Mouse (Mus musculus): Measurements from ENCODE around the gene Aplnr. TPM values are rescaled to one million over a fixed set of nuclear protein-coding genes. Genes with fewer than 3 reads are reported as not detected.

The Aplnr gene
- 1 to 10 TPM in 1 of 2 experiments, under 1 TPM in 1; 0.42 to 1.0 TPM for total RNA-seq (2021)
- long read RNA-seq, experiment 1, partial matches to known transcripts, result 0 of 4 reads
- long read RNA-seq, experiment 1, other reads (novel, unspliced or antisense), result 0 of 4 reads
- long read RNA-seq, experiment 2, result 0 reads

- TF ChIP-seq CTCF (conservative IDR thresholded peaks at IDR 0.05), result no peak
- no peak for DNase-seq (ENCODE audit: low spot score in 2 of 2)
- H3K27ac ChIP-seq, result no peak within 1 kb of the TSS
- no peak within 1 kb of the TSS for H3K4me3 ChIP-seq
These were observed at the start of gene Aplnr for GRCm38 (mm10) chr2:85136089-85136488. Aplnr (plus strand) TSS chr2:85136225.

GRCm38 (mm10) chr2:85088716-85089646, 47.0 kb upstream of the Aplnr start:
- DNase-seq (ENCODE audit: low spot score in 2 of 2), result no peak
- H3K4me3 ChIP-seq, result no peak overlapping the region
- H3K27ac ChIP-seq, result no peak overlapping the region
- TF ChIP-seq CTCF (conservative IDR thresholded peaks at IDR 0.05), result no peak

GRCm38 (mm10) chr2:85091325-85091724, 44.7 kb upstream of the Aplnr start:
- TF ChIP-seq CTCF (conservative IDR thresholded peaks at IDR 0.05), result no peak
- DNase-seq (ENCODE audit: low spot score in 2 of 2), result peak in 1 of 2 experiments; percentile 9
- no peak overlapping the region for H3K4me3 ChIP-seq
- peak overlapping the region; percentile 64 for H3K27ac ChIP-seq

- peak in 1 of 2 experiments; percentile 2 for DNase-seq (ENCODE audit: low spot score in 2 of 2)
- no peak overlapping the region for H3K27ac ChIP-seq
- TF ChIP-seq CTCF (conservative IDR thresholded peaks at IDR 0.05), result no peak
- no peak overlapping the region for H3K4me3 ChIP-seq
These were observed 42.6 kb upstream of the Aplnr start for GRCm38 (mm10) chr2:85093376-85093775.

GRCm38 (mm10) chr2:85095906-85096305, 40.1 kb upstream of the Aplnr start:
- Histone ChIP-seq H3K27ac (no peak overlapping the region), H3K4me3 (no peak overlapping the region)
- DNase-seq (ENCODE audit: low spot score in 2 of 2), result no peak
- TF ChIP-seq CTCF (conservative IDR thresholded peaks at IDR 0.05), result no peak

- H3K4me3 ChIP-seq, result no peak overlapping the region
- DNase-seq (ENCODE audit: low spot score in 2 of 2), result no peak
- no peak for TF ChIP-seq CTCF (conservative IDR thresholded peaks at IDR 0.05)
- peak overlapping the region; percentile 64; the same call in 1 of the 2 replicates for H3K27ac ChIP-seq
These were observed 38.0 kb upstream of the Aplnr start for GRCm38 (mm10) chr2:85098014-85098413.

- H3K4me3 ChIP-seq, result no peak overlapping the region
- no peak for DNase-seq (ENCODE audit: low spot score in 2 of 2)
- H3K27ac ChIP-seq, result peak overlapping the region; percentile 64
- TF ChIP-seq CTCF (conservative IDR thresholded peaks at IDR 0.05), result no peak
These were observed 37.1 kb upstream of the Aplnr start for GRCm38 (mm10) chr2:85098824-85099511.

- Histone ChIP-seq H3K27ac (no peak overlapping the region), H3K4me3 (no peak overlapping the region)
- TF ChIP-seq CTCF (conservative IDR thresholded peaks at IDR 0.05), result no peak
- DNase-seq (ENCODE audit: low spot score in 2 of 2), result no peak
These were observed 32.8 kb upstream of the Aplnr start for GRCm38 (mm10) chr2:85103201-85103600.

GRCm38 (mm10) chr2:85105426-85106013, 30.5 kb upstream of the Aplnr start:
- DNase-seq (ENCODE audit: low spot score in 2 of 2), result no peak

GRCm38 (mm10) chr2:85106068-85106790, 29.8 kb upstream of the Aplnr start:
- Histone ChIP-seq H3K27ac (no peak overlapping the region), H3K4me3 (no peak overlapping the region)
- TF ChIP-seq CTCF (conservative IDR thresholded peaks at IDR 0.05), result no peak
- DNase-seq (ENCODE audit: low spot score in 2 of 2), result no peak

More at GRCm38 (mm10) chr2:85105426-85106013, 30.5 kb upstream of the Aplnr start:
- Histone ChIP-seq H3K4me3 (no peak overlapping the region), H3K27ac (no peak overlapping the region)
- no peak for TF ChIP-seq CTCF (conservative IDR thresholded peaks at IDR 0.05)

- no peak overlapping the region for H3K27ac ChIP-seq
- no peak for TF ChIP-seq CTCF (conservative IDR thresholded peaks at IDR 0.05)
- no peak for DNase-seq (ENCODE audit: low spot score in 2 of 2)
- H3K4me3 ChIP-seq, result no peak overlapping the region
These were observed 29.1 kb upstream of the Aplnr start for GRCm38 (mm10) chr2:85106941-85107340.

GRCm38 (mm10) chr2:85110288-85110875, 25.6 kb upstream of the Aplnr start:
- TF ChIP-seq CTCF (conservative IDR thresholded peaks at IDR 0.05), result no peak
- no peak overlapping the region for H3K4me3 ChIP-seq
- peak overlapping the region; percentile 76 for H3K27ac ChIP-seq
- peak in 1 of 2 experiments; percentile 18 for DNase-seq (ENCODE audit: low spot score in 2 of 2)

Measured in layer of hippocampus, adult 2 months (tissue).